Mouse (Mus musculus): ENCODE data around the gene Vmn1r31. TPM values are rescaled to one million over a fixed set of nuclear protein-coding genes. Genes with fewer than 3 reads are reported as not detected.

Gene Vmn1r31
- polyA plus RNA-seq (2015; fragmentation: Nextera tagmentation; extraction: Ambion mirVana): not detected in 2 replicates

DNA sequence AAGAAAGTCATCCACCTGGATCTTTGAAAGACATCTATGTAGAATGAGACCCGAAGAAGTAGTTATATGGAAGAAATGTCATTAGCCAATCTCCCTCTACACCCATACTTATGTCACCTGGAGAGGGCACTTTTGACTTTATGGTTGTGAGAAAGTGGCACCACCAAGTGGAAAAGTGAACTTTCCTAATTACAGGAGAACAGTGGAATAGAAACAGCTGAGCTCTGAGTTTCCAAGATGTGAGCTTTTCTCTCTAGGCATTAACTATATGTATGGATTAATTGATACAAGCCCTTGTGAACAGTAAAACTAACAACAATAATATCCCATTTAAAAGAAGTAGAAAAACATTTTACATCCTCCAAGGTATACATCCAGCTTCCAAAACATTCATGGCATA is at the start of gene Vmn1r31:
TSS of gene Vmn1r31 (minus strand) at position 101 of the 400 bp plus-strand sequence.
- Histone ChIP-seq H3K4me1 (no peaks in the 10 kb centered on the region), H3K4me3 (no peak within 1 kb of the TSS), H3K36me3 (no peaks in the 10 kb centered on the region), H3K9ac (no peak within 1 kb of the TSS), H3K9me3 (no peaks in the 10 kb centered on the region), H3K27me3 (no peaks in the 10 kb centered on the region), H3K4me2 (replicated peaks) (no peak within 1 kb of the TSS), H3K27ac (no peak within 1 kb of the TSS)
- ATAC-seq (ENCODE audit: low FRiP score, low read depth): no peak
- 84% methylated on average over 1 of the region's 1 CpGs for WGBS

DNA sequence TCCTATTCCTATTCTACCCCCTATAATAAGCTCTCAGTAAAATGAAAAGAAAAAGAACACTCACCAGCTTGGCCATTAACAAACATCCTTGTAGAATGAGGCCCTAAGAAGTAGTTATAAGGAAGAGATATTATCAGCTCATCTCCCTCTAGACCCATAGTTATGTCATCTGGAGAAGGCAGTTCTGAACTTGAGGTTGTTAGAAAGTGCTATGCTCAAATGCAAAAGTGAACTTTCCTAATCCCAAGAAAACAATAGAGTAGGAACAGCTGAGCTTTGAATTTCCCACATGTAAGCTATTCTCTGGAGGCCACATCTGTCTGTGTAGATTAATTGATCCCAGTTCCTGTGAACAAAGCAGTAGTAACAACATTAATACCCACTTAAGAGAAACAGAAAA is 31.8 kb downstream of the Vmn1r31 start, which contains the start of gene Vmn1r30:
TSS of gene Vmn1r30 (minus strand) at position 101 of the 400 bp plus-strand sequence.
- Histone ChIP-seq H3K36me3 (no peaks in the 10 kb centered on the region), H3K27ac (no peak within 1 kb of the TSS), H3K9ac (no peak within 1 kb of the TSS), H3K4me3 (no peak within 1 kb of the TSS), H3K9me3 (no peaks in the 10 kb centered on the region), H3K27me3 (no peaks in the 10 kb centered on the region), H3K4me2 (replicated peaks) (no peak within 1 kb of the TSS), H3K4me1 (no peaks in the 10 kb centered on the region)
- ATAC-seq (ENCODE audit: low FRiP score, low read depth): no peak

Other genes starting within 250 kb of the Vmn1r31 start
- not detected in 2 replicates for gene Vmn1r28, start 213.3 kb downstream of the Vmn1r31 start, polyA plus RNA-seq (2015; fragmentation: Nextera tagmentation; extraction: Ambion mirVana)
- not detected in 2 replicates for gene Vmn1r29, start 173.8 kb downstream of the Vmn1r31 start, polyA plus RNA-seq (2015; fragmentation: Nextera tagmentation; extraction: Ambion mirVana)
- not detected in 2 replicates for gene Vmn1r30, start 31.9 kb downstream of the Vmn1r31 start, polyA plus RNA-seq (2015; fragmentation: Nextera tagmentation; extraction: Ambion mirVana)
- 53.3 and 55.3 TPM in 2 replicates for gene Abcg2, start 109.2 kb upstream of the Vmn1r31 start, polyA plus RNA-seq (2015; fragmentation: Nextera tagmentation; extraction: Ambion mirVana)

Measured in limb, embryonic 13.5 days (tissue).